Mouse (Mus musculus) cerebellum, adult 9-10 months (tissue): Measurements from ENCODE around the gene Syn2.

Experiments
- DNase-seq: peaks from one replicate; pipeline ENCODE4 v3.0.0; 2022

Syn2 gene

DNA sequence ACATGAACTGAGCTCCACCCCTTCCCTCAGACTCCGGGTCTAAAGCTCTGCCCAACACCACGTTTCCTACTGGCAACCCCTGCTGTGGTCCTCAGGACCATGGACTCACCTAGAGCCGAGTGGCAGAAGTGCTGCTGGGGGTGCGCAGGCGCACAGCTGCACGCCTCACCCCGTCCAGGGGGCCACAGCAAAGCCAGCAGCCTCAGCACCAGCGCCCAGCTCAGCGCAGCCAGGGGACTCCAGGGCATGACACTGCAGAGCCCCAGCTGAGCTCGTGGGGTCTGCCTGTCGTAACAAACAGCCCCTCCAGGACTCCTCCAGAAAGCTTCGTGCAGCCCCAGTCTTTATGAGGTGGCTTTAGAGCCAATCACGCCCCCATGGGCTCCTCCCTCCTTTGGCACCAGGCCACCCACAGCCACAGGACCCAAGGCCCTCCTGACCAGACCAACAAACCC lies 116.9 kb downstream of the Syn2 start:
- no peak for DNase-seq

DNA sequence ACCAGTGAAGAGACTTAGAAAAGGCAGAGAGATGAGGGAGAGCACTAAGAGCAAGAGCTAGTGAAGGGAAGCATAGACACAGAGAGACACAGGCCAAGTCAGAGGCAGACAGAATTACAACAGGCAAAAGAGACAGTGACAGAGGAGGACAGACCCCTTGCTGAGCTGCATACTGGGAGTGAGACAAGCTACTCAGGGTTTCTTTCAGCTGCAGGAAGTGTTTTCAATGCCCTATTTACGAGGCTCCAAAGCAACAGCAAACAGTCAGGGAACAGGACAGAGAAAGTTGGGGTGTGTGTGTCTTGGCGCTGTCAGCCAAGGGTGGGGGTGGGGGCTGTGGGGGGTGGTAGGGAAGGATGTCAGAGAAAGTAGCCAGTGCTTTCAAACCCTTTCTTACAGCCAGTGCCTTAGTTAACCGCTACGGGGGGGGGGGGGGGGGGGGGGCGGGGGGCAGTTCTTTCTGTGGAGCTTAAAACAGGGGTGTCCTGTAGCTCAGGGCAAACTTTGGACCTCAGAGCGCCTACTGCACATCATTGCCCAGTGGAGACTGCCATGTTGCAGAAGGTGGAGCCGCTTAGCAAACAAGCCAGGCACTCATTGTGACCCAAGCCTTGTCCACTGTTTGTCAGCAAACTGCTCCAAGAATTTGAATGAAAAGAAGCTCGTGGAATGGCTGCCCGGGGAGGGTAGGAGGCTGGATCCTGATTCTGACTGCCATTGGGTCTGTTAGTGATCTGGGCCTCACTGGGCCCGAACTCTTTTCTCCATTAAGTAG lies 117.6 kb downstream of the Syn2 start, which contains the start of gene Timp4:
Gene Timp4 (minus strand): TSS at position 107 of the 775 bp plus-strand sequence.
- DNase-seq: no peak

DNA sequence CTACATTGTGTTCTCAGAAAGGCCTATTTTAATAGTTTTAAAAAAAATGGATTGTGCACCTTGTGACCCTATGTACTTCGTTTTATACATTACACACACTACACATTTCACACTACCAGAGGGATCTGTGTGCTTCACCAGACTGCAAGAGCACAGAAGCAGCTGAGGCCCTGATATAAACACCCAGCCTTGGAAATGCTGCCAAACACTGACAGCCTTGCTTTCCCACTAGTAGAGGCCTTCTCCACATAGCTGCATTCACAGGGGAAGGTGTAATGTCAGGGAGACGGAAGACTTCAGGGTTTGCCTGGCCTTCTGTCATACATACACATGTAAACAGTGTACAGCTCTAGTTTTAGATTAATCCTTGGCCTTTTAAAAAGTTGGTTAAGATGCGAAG lies 120.5 kb downstream of the Syn2 start:
- DNase-seq: no peak

DNA sequence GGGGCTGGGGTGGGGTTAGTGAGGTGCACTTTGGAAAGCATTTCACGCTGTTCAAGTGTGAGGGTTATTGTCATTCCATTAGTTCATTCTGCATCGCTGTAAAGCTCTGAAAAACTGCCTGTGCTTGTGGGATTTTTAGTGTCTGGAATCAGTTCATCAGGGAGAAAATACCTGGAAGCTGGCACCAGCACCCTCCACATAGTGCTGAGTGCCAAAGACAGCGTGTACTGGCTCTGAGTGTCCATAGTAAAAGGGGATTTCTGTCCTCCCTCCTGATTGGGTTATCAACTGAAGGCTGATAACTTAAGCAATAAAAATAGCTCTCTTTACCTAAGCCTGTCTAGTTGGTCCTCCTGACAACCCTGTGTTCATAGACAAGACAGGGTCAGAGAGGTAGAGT lies 125.8 kb downstream of the Syn2 start:
- DNase-seq: peak; percentile 77

DNA sequence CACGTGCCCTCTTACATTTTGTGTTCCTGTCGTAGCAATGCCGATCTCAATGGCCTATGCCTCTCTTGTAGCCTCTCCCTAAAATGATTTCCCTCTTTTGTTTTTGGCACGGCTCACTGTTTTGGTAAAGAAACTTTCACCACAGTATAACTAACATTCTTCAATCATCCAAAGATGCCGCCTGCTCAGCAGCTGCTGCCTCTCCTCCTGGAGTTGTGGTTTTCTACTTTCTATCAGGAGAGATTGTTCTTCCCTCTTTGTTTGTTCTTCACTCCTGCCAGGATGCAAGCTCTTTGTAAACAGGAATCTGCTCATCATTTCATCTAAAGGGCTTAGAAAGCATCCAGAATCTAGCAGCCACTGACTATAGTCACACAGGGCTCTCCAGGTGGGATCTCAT lies 132.1 kb downstream of the Syn2 start:
- DNase-seq: no peak

DNA sequence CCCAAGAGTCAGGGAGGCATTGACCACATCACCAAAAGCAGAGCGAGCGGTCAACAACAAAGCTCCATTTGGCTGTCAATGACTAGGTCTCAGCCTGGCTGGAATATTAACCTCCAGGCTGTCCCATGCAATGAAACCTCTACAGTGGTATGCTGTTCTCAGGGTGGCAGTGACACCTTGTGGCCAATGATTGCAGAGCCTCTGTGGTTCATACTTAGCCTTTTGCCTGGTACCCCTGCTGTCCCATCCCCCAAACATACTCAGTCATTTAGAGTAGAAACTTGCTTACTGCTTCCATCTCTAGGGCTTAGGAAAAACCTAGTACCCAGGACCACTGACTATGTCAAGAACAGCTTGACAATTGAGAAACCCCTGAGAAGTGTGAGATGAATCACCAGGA lies 133.2 kb downstream of the Syn2 start:
- peak; percentile 91 for DNase-seq

DNA sequence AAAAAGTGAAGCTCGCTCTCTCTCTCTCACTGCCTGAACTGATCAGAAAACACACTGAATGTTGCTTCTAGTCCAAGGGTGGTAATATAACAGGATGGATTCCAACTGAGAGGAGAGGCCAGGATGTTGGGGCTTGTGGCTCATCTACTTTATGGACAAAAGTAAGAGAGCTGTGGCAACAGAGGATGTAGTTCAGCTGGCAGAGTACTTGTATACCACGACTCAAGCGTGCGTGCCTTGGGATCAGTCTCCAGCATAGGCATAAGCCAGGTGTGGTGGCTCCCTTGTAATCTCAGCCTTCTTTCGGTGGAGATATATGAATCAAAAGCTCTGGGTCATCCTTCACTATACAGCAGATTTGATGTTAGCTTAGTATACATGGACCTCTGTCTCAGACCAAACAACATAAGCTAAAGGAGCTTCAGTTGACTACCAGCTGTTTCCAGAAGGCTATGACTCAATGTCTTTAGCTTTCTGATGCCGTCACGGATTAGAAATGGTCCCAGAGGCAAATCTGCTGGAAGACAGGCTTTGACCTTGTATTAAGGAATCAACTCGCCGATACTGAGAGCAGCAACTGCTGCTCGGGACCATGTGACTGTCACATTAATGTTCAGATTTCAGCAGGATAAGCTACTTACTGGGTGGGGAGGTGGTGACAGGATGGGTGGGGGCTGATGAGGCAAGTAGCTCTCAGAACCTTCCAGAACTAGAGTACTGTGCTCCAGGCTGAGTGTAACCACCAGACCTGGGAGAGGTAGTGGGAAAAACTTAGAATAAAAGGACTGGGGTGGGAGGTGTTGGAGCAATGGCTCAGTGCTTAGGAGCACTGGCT lies 134.1 kb downstream of the Syn2 start:
- no peak for DNase-seq

DNA sequence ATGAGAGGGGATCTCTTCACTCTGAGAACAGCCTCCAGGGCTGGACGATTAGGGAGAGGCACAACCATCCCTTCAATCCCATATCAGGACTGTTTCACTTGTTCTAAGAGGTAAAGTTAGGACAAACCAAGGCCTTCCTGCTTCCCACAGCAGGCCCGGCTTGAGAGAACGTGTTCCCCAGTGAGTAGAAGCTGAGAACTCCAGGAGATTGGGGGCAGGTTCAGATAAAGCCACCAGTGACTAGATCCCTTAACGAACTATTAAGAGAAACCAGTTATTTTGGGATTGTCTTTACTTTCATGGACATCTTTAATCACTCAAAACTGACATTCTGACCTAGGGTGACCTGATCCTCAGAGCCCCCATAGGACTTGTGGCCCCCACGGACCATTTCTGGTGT lies 134.9 kb downstream of the Syn2 start:
- no peak for DNase-seq

DNA sequence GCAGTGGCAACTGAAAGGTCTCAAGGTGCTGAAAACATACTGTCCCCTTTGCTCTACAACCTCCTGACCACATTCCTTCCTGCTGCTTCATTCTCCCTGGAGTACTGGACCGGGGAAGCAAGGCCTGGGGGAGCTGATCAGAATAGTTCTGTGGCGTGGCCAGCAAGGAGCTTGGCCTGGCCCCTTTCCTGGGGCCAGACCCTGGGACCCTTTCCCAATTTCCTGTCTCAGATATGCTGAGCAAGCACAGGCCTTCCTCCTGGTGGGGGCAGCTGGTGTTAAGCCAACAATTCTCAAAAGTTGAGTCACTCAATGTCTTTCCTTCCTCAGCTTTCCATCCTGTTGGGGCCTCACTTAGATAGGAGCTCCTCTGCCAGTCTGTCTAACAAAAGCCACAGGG lies 135.4 kb downstream of the Syn2 start:
- no peak for DNase-seq

DNA sequence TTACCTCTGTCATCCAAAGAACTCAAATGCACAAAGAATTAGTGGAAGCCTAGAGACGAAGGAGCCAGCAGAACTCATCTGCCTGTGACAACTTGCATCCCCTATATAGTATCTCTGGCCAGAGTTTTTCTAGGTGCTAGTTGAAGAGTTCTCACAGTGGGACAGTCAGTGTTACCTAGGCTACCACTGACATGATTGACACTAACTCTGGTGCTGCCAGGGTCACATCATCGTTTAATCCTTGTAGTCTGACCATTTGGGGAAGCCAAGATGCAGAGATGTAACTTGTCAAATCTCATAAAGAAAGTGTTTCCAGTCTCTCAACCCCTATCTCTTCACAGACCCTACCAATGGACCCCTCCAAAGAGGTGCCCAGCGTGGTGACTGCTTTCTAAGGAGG lies 136.6 kb downstream of the Syn2 start:
- no peak for DNase-seq

DNA sequence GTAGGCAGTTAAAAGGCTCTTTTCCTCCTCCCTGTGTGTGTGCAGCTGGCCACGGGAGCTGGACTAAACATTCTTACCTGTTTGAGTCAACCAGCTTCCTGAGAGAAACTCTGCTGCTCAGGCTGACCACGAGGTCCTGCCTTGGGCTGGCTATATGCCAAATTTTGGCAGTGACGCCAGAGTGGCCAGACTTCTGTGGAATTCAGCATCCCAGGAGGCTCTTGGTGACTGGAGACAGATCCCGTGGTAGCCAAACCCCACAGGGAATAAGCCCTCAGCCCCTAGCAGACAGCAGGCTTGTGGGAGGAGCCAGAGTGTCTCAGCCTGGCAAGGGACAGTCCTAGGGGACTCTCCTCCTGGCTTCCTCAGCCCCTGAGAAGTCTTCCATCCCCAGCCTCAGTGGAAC lies 137.2 kb downstream of the Syn2 start:
- peak; percentile 54 for DNase-seq

DNA sequence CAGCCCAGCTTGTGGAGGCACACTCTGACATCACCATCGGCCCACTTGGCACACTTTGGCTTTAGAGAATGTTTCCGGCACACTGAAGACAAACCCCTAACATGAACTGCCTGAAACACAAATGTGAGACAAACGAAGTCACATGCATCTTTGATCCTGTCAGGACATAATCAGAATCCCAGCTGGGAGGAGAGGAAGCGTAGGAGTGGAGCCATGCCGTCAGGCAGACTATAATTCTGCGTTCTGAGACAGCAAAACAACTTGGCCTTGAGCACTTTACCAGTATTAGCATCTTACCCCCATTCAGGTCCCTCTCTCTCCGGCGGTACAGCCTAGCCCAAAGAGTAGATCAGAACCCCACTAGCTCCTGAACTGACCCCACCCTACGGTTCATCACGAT lies 138.6 kb downstream of the Syn2 start:
- DNase-seq: no peak

DNA sequence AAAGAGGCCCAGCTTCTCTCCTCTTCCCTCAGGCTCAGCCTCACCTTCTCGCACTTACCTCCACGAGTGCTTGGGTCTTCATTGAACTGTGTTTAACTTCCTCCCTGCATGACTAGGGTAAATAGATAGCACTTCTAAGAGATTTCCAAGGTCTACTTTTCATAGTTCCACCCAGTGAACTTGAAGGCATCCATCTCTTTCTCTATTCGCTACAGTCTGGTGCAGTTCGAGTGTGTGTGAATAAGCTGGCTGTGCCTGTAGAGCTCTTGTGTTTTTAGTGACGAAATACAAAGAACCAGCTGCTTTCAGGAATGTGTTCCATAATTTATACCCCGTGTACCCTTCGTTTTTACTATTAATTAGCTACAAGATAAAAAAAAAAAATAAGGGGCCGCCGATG lies 140.0 kb downstream of the Syn2 start:
- DNase-seq: no peak

DNA sequence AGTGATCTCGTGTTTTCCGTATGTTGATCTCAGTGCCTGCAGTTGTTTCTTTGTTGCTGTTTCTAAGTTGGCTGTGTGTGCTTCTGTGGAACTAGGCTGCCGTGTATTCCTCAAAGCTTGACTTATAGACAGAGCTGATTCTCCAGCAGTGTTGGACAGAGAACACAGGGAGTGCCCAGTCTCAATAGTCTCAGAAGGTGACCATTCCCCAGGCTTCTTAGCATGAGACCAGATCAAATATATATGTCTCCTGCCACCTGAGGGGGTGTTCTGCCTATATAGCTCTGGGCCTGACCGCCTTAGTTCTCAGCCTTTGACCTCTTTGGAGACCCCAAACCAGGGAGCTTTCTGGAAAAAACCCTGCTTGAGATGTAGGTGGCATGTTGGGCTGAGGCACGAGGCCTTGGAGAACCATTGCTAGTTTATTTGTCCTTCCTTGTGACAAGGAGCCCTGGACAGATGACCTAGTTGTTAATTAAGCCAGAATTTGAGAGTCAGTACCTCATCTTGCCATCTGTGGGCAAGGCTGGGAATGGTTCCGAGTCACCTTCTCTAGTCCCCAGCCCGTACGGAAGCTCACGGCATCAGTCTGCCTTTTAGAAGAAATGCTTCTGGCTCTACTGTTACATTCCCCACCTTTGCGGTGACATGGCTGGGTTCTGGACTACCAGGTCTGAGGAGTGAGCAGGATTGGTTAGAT lies 140.6 kb downstream of the Syn2 start:
- peak; percentile 57 for DNase-seq

DNA sequence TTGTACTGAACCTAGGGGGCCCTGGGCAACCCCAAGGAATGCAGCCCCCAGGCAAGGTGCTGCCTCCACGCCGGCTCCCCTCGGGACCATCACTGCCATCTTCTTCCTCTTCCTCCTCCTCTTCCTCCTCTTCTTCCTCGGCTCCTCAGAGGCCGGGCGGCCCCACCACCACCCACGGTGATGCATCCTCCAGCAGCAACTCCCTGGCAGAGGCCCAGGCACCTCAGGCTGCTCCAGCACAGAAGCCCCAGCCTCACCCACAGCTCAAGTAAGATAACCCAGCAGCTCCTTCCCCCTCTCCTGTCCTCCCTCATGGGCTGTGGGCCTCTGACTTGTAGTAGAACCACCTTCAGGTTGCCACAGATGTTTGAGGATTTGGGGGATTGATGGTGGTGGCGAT lies 143.4 kb downstream of the Syn2 start:
- no peak for DNase-seq

DNA sequence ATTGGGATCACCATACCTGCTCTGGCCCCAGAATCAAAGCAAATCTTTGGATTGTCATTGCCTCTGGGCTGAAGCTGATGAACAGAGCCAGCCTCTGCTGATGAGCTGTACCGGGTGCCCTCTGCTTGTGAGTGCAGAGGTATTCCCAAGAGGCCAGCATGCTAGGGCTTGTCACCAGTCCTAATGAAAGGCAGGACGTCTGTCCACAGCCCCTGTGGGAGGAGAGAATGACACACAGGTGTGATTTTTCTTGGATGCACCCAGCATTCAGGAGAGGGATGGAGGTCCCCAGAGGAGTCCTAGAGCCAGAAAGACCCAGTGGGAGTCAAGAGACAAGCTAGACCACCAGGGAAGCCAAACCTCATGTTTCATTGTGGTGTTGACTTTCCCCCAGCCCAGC lies 144.9 kb downstream of the Syn2 start:
- no peak for DNase-seq

DNA sequence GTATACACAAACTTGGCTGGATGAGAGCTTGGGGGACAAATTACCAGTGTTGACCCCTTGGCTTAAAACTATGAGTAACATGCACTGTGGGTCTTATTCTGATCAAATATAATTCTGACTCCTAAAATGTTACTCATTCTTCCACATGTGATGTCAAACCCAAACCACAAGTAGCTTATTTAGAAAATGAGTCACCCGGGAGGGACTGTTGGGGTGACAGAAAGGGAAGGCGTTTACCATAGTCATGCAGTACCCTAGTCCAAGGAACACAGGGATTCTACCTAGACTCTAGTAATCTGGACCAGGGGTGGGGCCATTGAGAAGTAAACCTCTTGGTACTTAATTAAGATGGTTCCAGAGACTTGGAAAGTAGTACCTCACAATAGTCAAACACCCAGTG lies 149.5 kb downstream of the Syn2 start:
- DNase-seq: no peak

DNA sequence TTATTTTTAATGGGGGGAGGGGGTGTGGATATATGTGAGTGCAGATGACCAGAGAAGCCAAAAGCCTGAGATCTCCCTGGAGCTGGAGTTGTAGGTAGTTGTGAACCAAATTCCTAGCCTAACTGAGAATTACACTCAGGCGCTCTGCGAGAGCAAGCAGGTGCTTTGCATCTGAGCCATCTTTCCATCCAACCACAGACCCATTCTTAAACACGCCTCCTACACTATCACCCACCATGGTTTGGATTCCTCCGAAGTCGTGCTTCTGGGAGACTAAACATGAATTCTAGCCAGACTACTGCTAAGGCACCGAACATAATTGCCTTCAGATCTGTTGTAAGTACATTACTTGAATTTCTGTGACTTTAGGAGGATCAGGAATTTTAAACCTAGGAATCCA lies 151.7 kb downstream of the Syn2 start:
- no peak for DNase-seq

DNA sequence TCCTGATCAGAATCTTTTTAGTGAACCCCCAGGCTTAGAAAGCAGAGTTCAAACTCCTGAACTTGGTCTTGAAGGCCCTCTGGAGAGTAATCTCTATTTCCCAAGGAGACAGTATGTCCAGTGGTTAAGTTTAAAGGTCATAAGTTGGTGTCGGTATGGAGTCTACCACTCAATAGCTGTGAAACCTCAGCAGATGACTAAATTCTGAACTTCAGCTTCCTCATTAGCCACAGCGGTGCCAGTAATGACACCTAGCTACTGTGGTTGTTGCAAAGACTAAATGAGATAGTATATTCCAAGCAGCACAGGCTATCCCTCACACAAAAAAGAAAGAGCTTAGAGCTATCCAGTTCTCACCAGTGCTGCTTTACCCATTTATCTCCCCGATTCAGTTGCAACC lies 153.5 kb downstream of the Syn2 start:
- no peak for DNase-seq

DNA sequence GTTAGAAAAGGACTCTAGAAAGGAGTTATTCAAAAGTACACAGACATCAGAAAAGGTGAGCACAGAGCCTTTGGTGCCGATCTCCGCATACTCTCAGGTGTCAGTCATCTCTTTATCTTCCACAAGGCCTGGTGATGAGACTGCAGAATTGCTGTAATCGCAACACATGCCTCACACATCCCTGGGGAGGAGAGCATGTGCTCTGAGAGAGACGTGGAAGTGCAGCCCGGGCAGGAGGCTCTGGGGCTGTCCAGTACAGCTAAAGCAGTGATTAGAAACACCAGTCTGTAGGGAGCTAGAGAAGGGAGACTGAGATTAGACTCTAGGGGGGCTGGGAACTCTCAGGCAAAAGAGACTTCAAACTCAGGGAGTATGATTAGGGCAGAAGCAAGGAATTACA lies 155.9 kb downstream of the Syn2 start:
- no peak for DNase-seq

DNA sequence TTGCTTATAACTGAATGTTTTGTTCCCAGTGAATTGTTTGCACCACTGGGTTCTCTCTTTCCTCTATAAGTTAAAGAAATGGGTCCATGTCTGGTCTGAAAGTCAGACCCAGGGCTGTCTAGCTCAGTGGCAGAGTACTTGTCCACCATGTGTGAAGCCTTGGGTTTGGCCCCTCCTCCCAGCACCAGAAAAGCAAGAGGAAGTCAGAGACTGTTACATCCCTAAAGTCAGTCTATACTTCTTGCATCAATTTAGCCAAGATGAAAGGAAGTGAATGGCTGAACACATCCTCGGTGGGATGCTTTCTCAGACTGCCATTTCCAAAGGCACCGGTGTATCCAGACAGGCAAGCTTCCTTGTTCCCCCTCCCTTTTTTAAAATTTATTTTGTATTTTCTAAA lies 156.4 kb downstream of the Syn2 start:
- DNase-seq: no peak

DNA sequence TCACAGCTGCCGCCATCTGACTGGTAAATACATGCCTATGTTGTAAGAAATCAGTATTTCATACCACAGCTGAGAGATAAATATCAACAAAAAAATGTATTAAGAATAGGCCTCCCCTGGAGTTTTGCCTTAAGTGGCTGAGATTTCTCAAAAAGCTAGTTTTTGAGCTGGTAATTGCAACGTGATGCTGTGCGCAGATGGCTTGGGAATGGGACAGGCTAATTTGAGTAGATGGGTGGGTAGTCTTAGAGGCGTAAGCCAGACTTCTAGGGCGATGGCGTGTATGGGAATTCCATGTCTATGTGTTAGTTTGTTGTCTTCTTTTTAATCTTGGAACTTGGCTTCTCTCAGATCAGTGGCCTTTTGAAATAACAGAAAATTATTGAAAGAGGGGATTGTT lies 157.1 kb downstream of the Syn2 start:
- no peak for DNase-seq

DNA sequence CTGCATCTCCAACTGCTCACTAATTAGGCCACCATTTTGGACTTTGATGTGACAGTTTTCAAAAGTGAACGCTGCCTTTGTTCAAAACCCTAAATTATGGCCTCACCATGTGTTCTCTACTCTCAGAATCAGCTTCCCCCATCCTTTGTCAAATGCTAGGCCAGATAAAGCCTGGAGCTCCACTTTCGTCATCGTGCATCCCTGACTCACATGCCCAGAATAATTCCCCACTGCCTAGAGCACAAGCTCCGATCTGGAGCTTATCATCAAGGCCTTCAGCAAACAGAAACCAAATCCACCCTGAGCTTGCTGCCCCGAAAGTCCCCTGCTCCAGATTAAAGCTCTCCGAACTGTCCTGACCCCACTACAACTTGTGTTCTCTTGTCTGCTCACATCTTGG lies 157.9 kb downstream of the Syn2 start:
- no peak for DNase-seq

DNA sequence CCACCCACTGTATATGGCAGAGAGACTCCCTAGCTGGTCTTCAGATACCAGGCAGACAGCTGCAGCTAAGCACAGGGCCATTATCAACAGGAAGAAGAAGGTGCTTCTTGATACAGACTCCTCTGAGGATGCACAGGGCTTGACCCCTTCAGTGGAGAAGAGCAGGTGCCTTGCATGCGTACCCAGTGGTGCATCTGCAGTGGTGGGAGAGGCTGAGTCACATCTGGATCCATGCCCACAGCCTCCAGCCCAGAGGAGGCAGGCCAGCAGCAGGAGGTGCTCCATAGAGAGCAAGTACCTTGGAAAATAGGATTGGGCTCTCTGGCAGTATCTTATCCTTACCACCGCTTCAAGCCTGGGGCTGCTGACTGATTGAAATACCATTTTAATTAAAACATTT lies 159.2 kb downstream of the Syn2 start:
- DNase-seq: no peak
